Mouse (Mus musculus) v-Abl transformed pro-B cells (cell line): ENCODE measurements around the gene Thumpd3.

Source experiments
- in situ Hi-C, 2 experiments: fragments of 400-800 bp; cut with MboI; formaldehyde crosslinking; loops; one replicate each; pipeline ENCODE4 v1.15.1; 2025; ENCODE audit not compliant: unreplicated experiment in 2 of 2

Gene Thumpd3

GRCm38 (mm10) chr6:113034466-113034865 is 11.6 kb upstream of the Thumpd3 start:
- in situ Hi-C loops = no loop called here

GRCm38 (mm10) chr6:113036463-113037175 is 9.4 kb upstream of the Thumpd3 start:
- in situ Hi-C loops = loop anchor here in 1 of 2 experiments (5.0 kb wide), 1 partner anchor 136 kb away; no protein-coding TSS in a partner anchor

- in situ Hi-C loops = loop anchor here in 1 of 2 experiments (5.0 kb wide), 1 partner anchor 134 kb away; no protein-coding TSS in a partner anchor
Measured at GRCm38 (mm10) chr6:113037946-113038734, 7.9 kb upstream of the Thumpd3 start.

GRCm38 (mm10) chr6:113038735-113039058 is 7.3 kb upstream of the Thumpd3 start:
- in situ Hi-C loops = loop anchor here in 1 of 2 experiments (5.0 kb wide), 1 partner anchor 134 kb away; no protein-coding TSS in a partner anchor

GRCm38 (mm10) chr6:113040319-113040718 is 5.7 kb upstream of the Thumpd3 start:
- in situ Hi-C loops = loop anchor here (5.0 to 10.0 kb wide), 4 partner anchors 62 to 344 kb away; partner anchors contain the start of genes Brpf1 (in 1 of the 2) and Ttll3 (in 1 of the 2)

- in situ Hi-C loops = loop anchor here (5.0 to 10.0 kb wide), 4 partner anchors 61 to 343 kb away; partner anchors contain the start of genes Brpf1 (in 1 of the 2) and Ttll3 (in 1 of the 2)
Measured at GRCm38 (mm10) chr6:113041215-113041990, 4.6 kb upstream of the Thumpd3 start.

- in situ Hi-C loops = loop anchor here (10.0 kb wide), 2 partner anchors 259 to 339 kb away; partner anchors contain the start of genes Brpf1 (in 1 of the 2) and Ttll3 (in 1 of the 2)
Measured at GRCm38 (mm10) chr6:113045575-113045974, 450 bp upstream of the Thumpd3 start.

- in situ Hi-C loops = loop anchor here (10.0 kb wide), 2 partner anchors 258 to 338 kb away; partner anchors contain the start of genes Brpf1 (in 1 of the 2) and Ttll3 (in 1 of the 2)
Measured at GRCm38 (mm10) chr6:113047016-113047746, 1.2 kb downstream of the Thumpd3 start.

- in situ Hi-C loops = loop anchor here (10.0 kb wide), 2 partner anchors 256 to 336 kb away; partner anchors contain the start of genes Brpf1 (in 1 of the 2) and Ttll3 (in 1 of the 2)
Measured at GRCm38 (mm10) chr6:113048371-113048770, 2.3 kb downstream of the Thumpd3 start.

- in situ Hi-C loops = loop anchor here (10.0 kb wide), 2 partner anchors 256 to 336 kb away; partner anchors contain the start of genes Brpf1 (in 1 of the 2) and Ttll3 (in 1 of the 2)
Measured at GRCm38 (mm10) chr6:113049159-113049558, 3.1 kb downstream of the Thumpd3 start.

GRCm38 (mm10) chr6:113052972-113053371 is 6.9 kb downstream of the Thumpd3 start:
- in situ Hi-C loops = no loop called here

GRCm38 (mm10) chr6:113054552-113055107 is 8.6 kb downstream of the Thumpd3 start:
- in situ Hi-C loops = no loop called here

GRCm38 (mm10) chr6:113060892-113061563 is 15.0 kb downstream of the Thumpd3 start:
- in situ Hi-C loops = no loop called here

GRCm38 (mm10) chr6:113062253-113062652 is 16.2 kb downstream of the Thumpd3 start:
- in situ Hi-C loops = no loop called here

- in situ Hi-C loops = no loop called here
Measured at GRCm38 (mm10) chr6:113063363-113063762, 17.3 kb downstream of the Thumpd3 start.

GRCm38 (mm10) chr6:113065186-113065585 is 19.2 kb downstream of the Thumpd3 start:
- in situ Hi-C loops = no loop called here

GRCm38 (mm10) chr6:113069154-113069553 is 23.1 kb downstream of the Thumpd3 start:
- in situ Hi-C loops = no loop called here

GRCm38 (mm10) chr6:113075261-113075660 is 29.2 kb downstream of the Thumpd3 start:
- in situ Hi-C loops = no loop called here
